Mouse (Mus musculus) embryonic facial prominence, embryonic 15.5 days (tissue): ENCODE measurements around the gene Rgs2. TPM values are rescaled to one million over a fixed set of nuclear protein-coding genes. Genes with fewer than 3 reads are reported as not detected.
A peak's percentile ranks its signal among the peaks of the same experiment; 100 is the strongest.

Source experiments
- ATAC-seq: fragments of 200-750 bp; cut with Nextera tagmentation; 2 replicates; pipeline ENCODE4 v1.8.0; 2017; ENCODE audit warnings: low read depth, moderate TSS enrichment; ENCODE audit not compliant: insufficient number of reproducible peaks, low FRiP score, low TSS enrichment
- H3K27ac ChIP-seq: fragments of 300-500 bp; sonication (generic); replicated peaks from 2 replicates; pipeline ENCODE4 v1.5.1; 2015; ENCODE audit warnings: mild to moderate bottlenecking, inconsistent platforms
- H3K27me3 ChIP-seq: fragments of 300-500 bp; sonication (generic); 2 replicates; pipeline ENCODE4 v1.6.1; 2015; ENCODE audit warnings: inconsistent platforms
- H3K36me3 ChIP-seq: fragments of 300-500 bp; sonication (generic); 2 replicates; pipeline ENCODE4 v1.6.1; 2015; ENCODE audit warnings: mild to moderate bottlenecking, inconsistent platforms
- H3K4me1 ChIP-seq: fragments of 300-500 bp; sonication (generic); 2 replicates; pipeline ENCODE4 v1.6.1; 2015; ENCODE audit warnings: inconsistent platforms
- H3K4me2 ChIP-seq: fragments of 300-500 bp; sonication (generic); replicated peaks from 2 replicates; pipeline ENCODE4 v1.6.1; 2015; ENCODE audit warnings: mild to moderate bottlenecking, inconsistent platforms
- H3K4me3 ChIP-seq: fragments of 300-500 bp; sonication (generic); replicated peaks from 2 replicates; pipeline ENCODE4 v1.5.1; 2015; ENCODE audit warnings: mild to moderate bottlenecking, inconsistent platforms
- H3K9ac ChIP-seq: fragments of 300-500 bp; sonication (generic); 2 replicates; pipeline ENCODE4 v1.6.1; 2015; ENCODE audit warnings: inconsistent platforms
- H3K9me3 ChIP-seq: fragments of 300-500 bp; sonication (generic); replicated peaks from 2 replicates; pipeline ENCODE4 v1.6.1; 2016; ENCODE audit warnings: inconsistent platforms
- WGBS: fragments of 180-500 bp; shearing (Covaris S2); methylation state at CpG from one replicate; pipeline ENCODE4 v1.1.7; 2015; 5-methylcytosine and 5-hydroxymethylcytosine counted together
- polyA plus RNA-seq: library from polyadenylated mRNA; unstranded; fragments of >200 nt; fragmentation: Nextera tagmentation; extraction: Ambion mirVana; gene quantifications from 2 replicates; pipeline ENCODE4 v1.2.1, GENCODE M21; 2015

Gene Rgs2
- polyA plus RNA-seq = 78.8 and 79.9 TPM in 2 replicates

- peak within 1 kb of the TSS; percentile 84 for H3K4me2 ChIP-seq
- H3K4me3 ChIP-seq = peak within 1 kb of the TSS; percentile 69
- peaks cover 16% of the 10 kb centered on the region for H3K4me1 ChIP-seq
- under 1% methylated on average over 57 of the region's 57 CpGs for WGBS
- H3K27ac ChIP-seq = peak within 1 kb of the TSS; percentile 84
- H3K9me3 ChIP-seq = no peaks in the 10 kb centered on the region
- peak within 1 kb of the TSS; percentile 68 for H3K9ac ChIP-seq
- no peaks in the 10 kb centered on the region for H3K27me3 ChIP-seq
- H3K36me3 ChIP-seq = peaks cover 6% of the 10 kb centered on the region; the same call in 1 of the 2 replicates
- ATAC-seq = peak; percentile 99
These were observed at the start of gene Rgs2 for GRCm38 (mm10) chr1:144003904-144004740. Rgs2 (minus strand) TSS chr1:144004161.

- 86% methylated on average over 4 of the region's 4 CpGs for WGBS
- no peak overlapping the region for H3K4me2 ChIP-seq
- no peaks in the 10 kb centered on the region for H3K27me3 ChIP-seq
- no peaks in the 10 kb centered on the region for H3K4me1 ChIP-seq
- no peaks in the 10 kb centered on the region for H3K9me3 ChIP-seq
- H3K9ac ChIP-seq = no peak overlapping the region
- no peak overlapping the region for H3K27ac ChIP-seq
- H3K36me3 ChIP-seq = no peaks in the 10 kb centered on the region
- no peak overlapping the region for H3K4me3 ChIP-seq
- no peak for ATAC-seq
These were observed 49.4 kb upstream of the Rgs2 start for GRCm38 (mm10) chr1:144053401-144053800.

- no peaks in the 10 kb centered on the region for H3K36me3 ChIP-seq
- no peak overlapping the region for H3K27ac ChIP-seq
- H3K9me3 ChIP-seq = no peaks in the 10 kb centered on the region
- H3K4me2 ChIP-seq = no peak overlapping the region
- H3K4me1 ChIP-seq = no peaks in the 10 kb centered on the region
- H3K27me3 ChIP-seq = no peaks in the 10 kb centered on the region
- H3K9ac ChIP-seq = no peak overlapping the region
- no peak for ATAC-seq
- WGBS = 96% methylated on average over 2 of the region's 2 CpGs
- H3K4me3 ChIP-seq = no peak overlapping the region
These were observed 37.9 kb upstream of the Rgs2 start for GRCm38 (mm10) chr1:144041826-144042225.

GRCm38 (mm10) chr1:144033498-144033897, 29.5 kb upstream of the Rgs2 start:
- H3K9ac ChIP-seq = no peak overlapping the region
- H3K4me2 ChIP-seq = no peak overlapping the region
- no peaks in the 10 kb centered on the region for H3K27me3 ChIP-seq
- no peak overlapping the region for H3K4me3 ChIP-seq
- no peaks in the 10 kb centered on the region for H3K36me3 ChIP-seq
- H3K9me3 ChIP-seq = no peaks in the 10 kb centered on the region
- no peak overlapping the region for H3K27ac ChIP-seq
- no peaks in the 10 kb centered on the region for H3K4me1 ChIP-seq
- no peak for ATAC-seq
- 35% methylated on average over 1 of the region's 1 CpGs for WGBS

- H3K4me3 ChIP-seq = no peak overlapping the region
- H3K27me3 ChIP-seq = no peaks in the 10 kb centered on the region
- H3K9me3 ChIP-seq = no peaks in the 10 kb centered on the region
- H3K4me1 ChIP-seq = no peaks in the 10 kb centered on the region
- ATAC-seq = no peak
- no peak overlapping the region for H3K4me2 ChIP-seq
- no peak overlapping the region for H3K9ac ChIP-seq
- 50% methylated on average over 6 of the region's 6 CpGs for WGBS
- no peak overlapping the region for H3K27ac ChIP-seq
- no peaks in the 10 kb centered on the region for H3K36me3 ChIP-seq
These were observed 26.5 kb upstream of the Rgs2 start for GRCm38 (mm10) chr1:144030499-144030898.

GRCm38 (mm10) chr1:144029679-144030078, 25.7 kb upstream of the Rgs2 start:
- no peaks in the 10 kb centered on the region for H3K27me3 ChIP-seq
- no peak overlapping the region for H3K27ac ChIP-seq
- no peaks in the 10 kb centered on the region for H3K9me3 ChIP-seq
- ATAC-seq = no peak
- 89% methylated on average over 10 of the region's 10 CpGs for WGBS
- no peak overlapping the region for H3K4me3 ChIP-seq
- H3K4me2 ChIP-seq = no peak overlapping the region
- no peaks in the 10 kb centered on the region for H3K36me3 ChIP-seq
- no peaks in the 10 kb centered on the region for H3K4me1 ChIP-seq
- H3K9ac ChIP-seq = no peak overlapping the region

- no peak overlapping the region for H3K9ac ChIP-seq
- H3K4me3 ChIP-seq = no peak overlapping the region
- H3K36me3 ChIP-seq = no peaks in the 10 kb centered on the region
- no peaks in the 10 kb centered on the region for H3K9me3 ChIP-seq
- no peaks in the 10 kb centered on the region for H3K27me3 ChIP-seq
- no peak overlapping the region for H3K27ac ChIP-seq
- no peaks in the 10 kb centered on the region for H3K4me1 ChIP-seq
- no peak; the same call in 1 of the 2 replicates for ATAC-seq
- 53% methylated on average over 7 of the region's 7 CpGs for WGBS
- no peak overlapping the region for H3K4me2 ChIP-seq
These were observed 14.5 kb upstream of the Rgs2 start for GRCm38 (mm10) chr1:144018417-144018958.

- H3K9ac ChIP-seq = no peak overlapping the region
- no peaks in the 10 kb centered on the region for H3K27me3 ChIP-seq
- no peak for ATAC-seq
- no peak overlapping the region for H3K4me3 ChIP-seq
- H3K27ac ChIP-seq = no peak overlapping the region
- no peaks in the 10 kb centered on the region for H3K36me3 ChIP-seq
- H3K4me1 ChIP-seq = no peaks in the 10 kb centered on the region
- no peaks in the 10 kb centered on the region for H3K9me3 ChIP-seq
- no peak overlapping the region for H3K4me2 ChIP-seq
These were observed 10.0 kb upstream of the Rgs2 start for GRCm38 (mm10) chr1:144013913-144014312.

- Histone ChIP-seq H3K9me3 (no peaks in the 10 kb centered on the region), H3K36me3 (no peaks in the 10 kb centered on the region), H3K9ac (no peak overlapping the region), H3K4me1 (peaks cover 13% of the 10 kb centered on the region), H3K4me3 (no peak overlapping the region), H3K27me3 (no peaks in the 10 kb centered on the region), H3K27ac (no peak overlapping the region), H3K4me2 (no peak overlapping the region)
- WGBS = 43% methylated on average over 6 of the region's 6 CpGs
- ATAC-seq = no peak
These were observed 3.4 kb upstream of the Rgs2 start for GRCm38 (mm10) chr1:144007341-144007740.

- Histone ChIP-seq H3K4me3 (peak overlapping the region; percentile 25), H3K4me2 (peak overlapping the region; percentile 38)
These were observed 2.6 kb upstream of the Rgs2 start for GRCm38 (mm10) chr1:144006542-144006941.

GRCm38 (mm10) chr1:144005648-144006047, 1.7 kb upstream of the Rgs2 start:
- Histone ChIP-seq H3K4me1 (peaks cover 16% of the 10 kb centered on the region), H3K27ac (no peak overlapping the region), H3K4me2 (no peak overlapping the region), H3K9me3 (no peaks in the 10 kb centered on the region), H3K9ac (no peak overlapping the region), H3K27me3 (no peaks in the 10 kb centered on the region), H3K4me3 (no peak overlapping the region), H3K36me3 (peaks cover 6% of the 10 kb centered on the region; the same call in 1 of the 2 replicates)
- no peak for ATAC-seq

More at GRCm38 (mm10) chr1:144006542-144006941, 2.6 kb upstream of the Rgs2 start:
- Histone ChIP-seq H3K9me3 (no peaks in the 10 kb centered on the region), H3K9ac (no peak overlapping the region), H3K36me3 (peaks cover 2% of the 10 kb centered on the region; the same call in 1 of the 2 replicates), H3K27me3 (no peaks in the 10 kb centered on the region), H3K27ac (no peak overlapping the region), H3K4me1 (peaks cover 16% of the 10 kb centered on the region)
- WGBS = 3% methylated on average over 8 of the region's 8 CpGs
- ATAC-seq = no peak
